Mouse (Mus musculus) lung, embryonic 15.5 days (tissue): ENCODE data around the gene Mei4. TPM values are rescaled to one million over a fixed set of nuclear protein-coding genes. Genes with fewer than 3 reads are reported as not detected.

Experiments
- ATAC-seq: fragments of 200-750 bp; cut with Nextera tagmentation; 2 replicates; pipeline ENCODE4 v1.8.0; 2017; ENCODE audit warnings: moderate number of reproducible peaks, borderline replicate concordance; ENCODE audit not compliant: low FRiP score, low TSS enrichment; ENCODE audit errors: extremely low read depth
- H3K27ac ChIP-seq: fragments of 300-500 bp; sonication (generic); 2 replicates; pipeline ENCODE4 v1.5.1; 2015; ENCODE audit warnings: moderate library complexity, mild to moderate bottlenecking, inconsistent platforms
- H3K27me3 ChIP-seq: fragments of 300-500 bp; sonication (generic); 2 replicates; pipeline ENCODE4 v1.6.1; 2015; ENCODE audit warnings: inconsistent platforms
- H3K36me3 ChIP-seq: fragments of 300-500 bp; sonication (generic); 2 replicates; pipeline ENCODE4 v1.6.1; 2015; ENCODE audit warnings: inconsistent platforms
- H3K4me1 ChIP-seq: fragments of 300-500 bp; sonication (generic); 2 replicates; pipeline ENCODE4 v1.6.1; 2015; ENCODE audit warnings: inconsistent platforms
- H3K4me2 ChIP-seq: fragments of 300-500 bp; sonication (generic); 2 replicates; pipeline ENCODE4 v1.6.1; 2015; ENCODE audit warnings: inconsistent platforms, mild to moderate bottlenecking, moderate library complexity
- H3K4me3 ChIP-seq: fragments of 300-500 bp; sonication (generic); 2 replicates; pipeline ENCODE4 v1.5.1; 2015; ENCODE audit warnings: mild to moderate bottlenecking, inconsistent platforms
- H3K9ac ChIP-seq: fragments of 300-500 bp; sonication (generic); 2 replicates; pipeline ENCODE4 v1.6.1; 2015; ENCODE audit warnings: inconsistent platforms
- H3K9me3 ChIP-seq: fragments of 300-500 bp; sonication (generic); 2 replicates; pipeline ENCODE4 v1.6.1; 2016; ENCODE audit warnings: inconsistent platforms
- WGBS: fragments of 180-500 bp; shearing (Covaris S2); methylation state at CpG from one replicate; pipeline ENCODE4 v1.1.7; 2015; 5-methylcytosine and 5-hydroxymethylcytosine counted together
- polyA plus RNA-seq: library from polyadenylated mRNA; unstranded; fragments of >200 nt; fragmentation: Nextera tagmentation; extraction: Ambion mirVana; gene quantifications from 2 replicates; pipeline ENCODE4 v1.2.1, GENCODE M21; 2015

The Mei4 gene
- 1.1 and 1.3 TPM in 2 replicates for polyA plus RNA-seq

DNA sequence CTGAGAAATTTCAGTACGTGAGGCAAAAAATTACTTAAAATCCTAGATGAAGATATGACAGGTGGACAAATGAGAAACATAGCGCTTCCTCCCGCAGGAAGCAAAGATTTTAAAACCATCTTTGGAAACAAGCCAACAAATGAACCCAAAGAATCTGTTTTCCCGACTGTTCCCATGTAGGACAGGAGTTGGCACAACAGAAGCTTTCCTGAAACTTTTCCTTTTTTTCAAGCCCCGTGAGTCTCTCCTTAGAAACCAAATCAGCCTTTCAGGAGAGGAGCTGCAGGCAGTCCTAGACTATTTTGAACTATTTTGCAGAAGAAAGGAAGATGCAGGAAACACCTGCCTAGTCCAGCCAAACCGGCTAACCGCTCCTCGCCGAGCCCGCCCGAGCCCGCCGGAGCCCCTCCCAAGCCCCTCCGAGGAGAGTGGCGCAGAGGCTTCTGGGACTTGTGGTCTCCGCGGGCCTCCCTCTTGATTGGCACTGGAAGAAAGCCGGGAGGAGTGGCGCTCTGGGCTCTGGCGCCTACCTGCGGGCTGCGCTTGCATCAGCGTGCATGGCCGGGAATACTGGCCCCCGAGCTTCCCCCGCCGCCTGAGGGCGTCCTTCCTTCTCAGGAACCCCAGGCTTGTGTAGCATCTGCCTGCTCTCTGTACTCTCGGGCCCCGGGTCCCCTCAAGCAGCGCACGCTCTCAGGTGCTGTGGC lies at the start of gene Mei4:
TSS of gene Mei4 (plus strand) at position 490 of the 707 bp plus-strand sequence.
- no peak within 1 kb of the TSS for H3K27ac ChIP-seq
- H3K4me3 ChIP-seq: peak within 1 kb of the TSS; percentile 54
- no peaks in the 10 kb centered on the region for H3K9me3 ChIP-seq
- peak; percentile 95 for ATAC-seq
- 3% methylated on average over 32 of the region's 32 CpGs for WGBS
- H3K27me3 ChIP-seq: peaks cover 15% of the 10 kb centered on the region; the same call in 1 of the 2 replicates
- no peaks in the 10 kb centered on the region for H3K4me1 ChIP-seq
- peak within 1 kb of the TSS; percentile 42 for H3K9ac ChIP-seq
- no peaks in the 10 kb centered on the region for H3K36me3 ChIP-seq
- peak within 1 kb of the TSS; percentile 90 for H3K4me2 ChIP-seq

DNA sequence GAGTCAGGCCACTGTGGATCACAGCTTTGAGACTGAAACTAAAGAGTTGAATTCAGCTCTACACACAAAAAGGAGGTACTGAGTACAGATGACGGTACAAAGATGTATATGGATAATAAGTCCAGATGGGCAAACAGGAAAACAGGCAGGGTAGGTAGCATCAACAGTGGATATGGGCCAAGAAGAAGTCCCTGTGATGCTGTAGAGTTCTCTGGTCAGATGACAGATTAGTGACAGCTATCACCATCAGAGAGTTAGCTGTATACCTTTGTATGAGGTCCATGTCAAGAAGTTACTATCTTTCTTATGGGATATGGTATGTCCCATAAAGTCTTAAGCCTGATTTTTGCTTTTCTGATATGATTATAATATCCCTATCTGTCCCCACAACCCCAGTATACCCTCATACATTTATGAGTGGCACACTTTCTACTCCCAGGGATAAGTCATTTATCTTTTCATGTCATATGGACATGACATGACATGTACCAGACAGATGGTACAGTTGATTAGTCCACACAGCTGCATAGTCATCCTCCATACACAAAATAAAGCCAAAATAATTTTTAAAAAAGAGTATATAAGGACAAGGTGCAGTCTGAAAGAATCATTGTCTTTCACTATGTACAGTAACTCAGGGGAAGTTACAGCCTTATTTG lies 43.6 kb upstream of the Mei4 start:
- Histone ChIP-seq H3K9ac (no peak overlapping the region), H3K27ac (no peak overlapping the region), H3K27me3 (no peaks in the 10 kb centered on the region), H3K4me2 (no peak overlapping the region), H3K4me3 (no peak overlapping the region), H3K36me3 (no peaks in the 10 kb centered on the region), H3K4me1 (no peaks in the 10 kb centered on the region), H3K9me3 (no peaks in the 10 kb centered on the region)
- no peak for ATAC-seq
- WGBS: 79% methylated on average over 1 of the region's 1 CpGs

DNA sequence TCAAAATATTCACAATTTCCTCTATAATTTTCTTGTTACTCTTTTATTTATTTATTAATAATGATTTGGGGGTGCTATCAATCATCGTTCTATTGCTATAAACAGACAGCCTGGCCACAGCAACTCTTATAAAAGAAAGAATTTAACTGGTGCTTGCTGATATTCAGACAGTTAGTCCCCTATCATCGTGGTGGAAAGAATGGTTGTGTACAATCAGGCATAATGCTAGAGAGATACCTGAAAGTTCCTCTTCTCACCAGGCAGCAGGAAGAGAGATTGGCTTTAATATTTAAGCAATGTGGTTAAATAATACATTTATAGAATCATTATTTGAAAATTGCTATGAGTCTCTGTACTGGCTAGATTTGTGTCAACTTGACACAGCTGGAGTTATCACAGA lies 35.9 kb upstream of the Mei4 start:
- H3K9ac ChIP-seq: no peak overlapping the region

DNA sequence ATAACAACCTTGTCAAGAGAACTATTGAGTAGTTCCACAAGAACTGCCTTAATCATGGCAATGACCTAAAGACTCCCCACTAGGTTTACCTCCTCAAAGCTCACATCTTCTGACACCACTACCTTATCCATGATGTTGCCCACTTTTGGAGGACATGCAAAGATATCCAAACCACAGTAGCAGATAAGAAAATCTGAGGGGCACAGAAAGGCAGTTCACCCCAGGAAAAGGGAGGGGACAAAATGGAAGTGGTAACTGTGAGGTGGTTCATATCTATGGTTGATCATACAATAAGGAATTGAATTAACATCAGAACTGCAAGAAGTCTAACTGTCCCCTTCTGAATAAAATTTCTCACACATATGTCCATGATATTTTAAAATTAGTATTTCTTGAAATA lies 29.4 kb upstream of the Mei4 start:
- Histone ChIP-seq H3K27ac (no peak overlapping the region), H3K4me2 (no peak overlapping the region), H3K36me3 (no peaks in the 10 kb centered on the region), H3K9ac (no peak overlapping the region), H3K9me3 (no peaks in the 10 kb centered on the region), H3K4me1 (no peaks in the 10 kb centered on the region), H3K4me3 (no peak overlapping the region), H3K27me3 (no peaks in the 10 kb centered on the region)
- no peak for ATAC-seq

More for the DNA sequence above, 35.9 kb upstream of the Mei4 start:
- Histone ChIP-seq H3K4me1 (no peaks in the 10 kb centered on the region), H3K9me3 (no peaks in the 10 kb centered on the region), H3K27ac (no peak overlapping the region), H3K4me3 (no peak overlapping the region), H3K4me2 (no peak overlapping the region), H3K36me3 (no peaks in the 10 kb centered on the region), H3K27me3 (no peaks in the 10 kb centered on the region)
- no peak for ATAC-seq
- 81% methylated on average over 2 of the region's 2 CpGs for WGBS

DNA sequence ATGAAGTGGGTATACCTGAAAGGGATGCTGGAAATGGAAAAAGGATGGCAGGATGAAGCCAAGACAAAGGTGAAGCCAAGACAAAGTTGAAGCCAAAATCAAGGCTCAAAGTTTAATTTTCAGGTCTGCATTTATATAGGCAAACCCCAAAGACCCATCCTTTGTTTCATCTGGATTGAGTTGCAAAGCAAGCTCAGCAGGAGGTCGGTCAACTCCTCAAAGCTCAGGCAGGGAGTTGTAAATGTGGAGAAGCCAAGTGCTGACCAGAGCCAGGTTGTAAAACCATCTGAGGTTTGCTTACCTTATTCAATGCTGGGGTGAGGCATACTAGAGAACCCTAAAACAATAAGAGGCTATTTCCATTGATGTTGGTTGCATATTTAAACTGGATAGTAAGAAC lies 4.6 kb upstream of the Mei4 start:
- no peak for ATAC-seq
- Histone ChIP-seq H3K4me3 (no peak overlapping the region), H3K9ac (no peak overlapping the region), H3K36me3 (no peaks in the 10 kb centered on the region), H3K4me2 (no peak overlapping the region), H3K4me1 (no peaks in the 10 kb centered on the region), H3K27me3 (peaks cover 15% of the 10 kb centered on the region; the same call in 1 of the 2 replicates), H3K27ac (no peak overlapping the region), H3K9me3 (no peaks in the 10 kb centered on the region)
- WGBS: 44% methylated on average over 1 of the region's 1 CpGs

DNA sequence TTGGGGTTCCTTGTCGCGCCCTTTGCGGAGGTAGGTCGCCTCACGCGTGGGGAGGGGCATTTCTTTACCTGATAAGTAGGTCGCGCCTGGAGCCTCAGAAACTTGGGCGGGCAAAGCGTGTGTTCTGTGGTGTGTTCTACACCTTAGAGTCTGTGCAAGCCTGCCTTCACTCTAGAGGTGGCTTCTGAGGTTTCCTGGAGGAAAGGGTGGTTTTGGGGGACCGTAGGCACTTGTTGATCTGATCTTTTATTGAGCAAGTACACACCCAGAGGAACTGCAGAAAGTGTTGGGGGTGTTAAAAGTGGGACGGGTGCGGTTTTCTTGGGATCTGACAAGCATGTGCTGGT lies 391 bp downstream of the Mei4 start:
- peak; percentile 54 for ATAC-seq

DNA sequence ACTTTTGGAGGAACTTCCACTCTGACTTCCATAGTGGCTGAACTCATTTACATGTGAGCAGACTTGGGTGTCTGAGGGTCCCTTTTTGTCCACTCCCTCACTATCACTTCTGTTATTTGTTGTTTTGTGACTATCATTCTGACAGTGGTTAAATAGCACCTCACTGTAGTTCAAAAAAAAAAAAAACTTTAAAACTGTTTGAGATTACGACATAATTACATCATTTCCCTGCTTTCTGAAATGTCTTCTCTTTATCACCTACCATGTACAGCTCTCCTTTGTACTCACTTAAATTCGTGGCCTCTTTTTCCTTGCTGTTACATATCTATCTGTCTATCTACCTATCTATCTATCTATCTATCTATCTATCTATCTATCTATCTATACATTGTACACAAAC lies 2.6 kb downstream of the Mei4 start:
- ATAC-seq: no peak
- no peak overlapping the region for H3K4me2 ChIP-seq
- H3K9me3 ChIP-seq: no peaks in the 10 kb centered on the region
- H3K27me3 ChIP-seq: peaks cover 15% of the 10 kb centered on the region; the same call in 1 of the 2 replicates
- no peak overlapping the region for H3K4me3 ChIP-seq
- no peaks in the 10 kb centered on the region for H3K4me1 ChIP-seq
- 62% methylated on average over 2 of the region's 2 CpGs for WGBS
- no peak overlapping the region for H3K9ac ChIP-seq
- H3K27ac ChIP-seq: no peak overlapping the region
- no peaks in the 10 kb centered on the region for H3K36me3 ChIP-seq

More for the DNA sequence above, 391 bp downstream of the Mei4 start:
- peak overlapping the region; percentile 90 for H3K4me2 ChIP-seq
- no peaks in the 10 kb centered on the region for H3K9me3 ChIP-seq
- no peak overlapping the region for H3K27ac ChIP-seq
- no peaks in the 10 kb centered on the region for H3K4me1 ChIP-seq
- 20% methylated on average over 13 of the region's 13 CpGs for WGBS
- H3K36me3 ChIP-seq: no peaks in the 10 kb centered on the region
- peaks cover 15% of the 10 kb centered on the region; the same call in 1 of the 2 replicates for H3K27me3 ChIP-seq
- peak overlapping the region; percentile 42 for H3K9ac ChIP-seq
- H3K4me3 ChIP-seq: peak overlapping the region; percentile 54

DNA sequence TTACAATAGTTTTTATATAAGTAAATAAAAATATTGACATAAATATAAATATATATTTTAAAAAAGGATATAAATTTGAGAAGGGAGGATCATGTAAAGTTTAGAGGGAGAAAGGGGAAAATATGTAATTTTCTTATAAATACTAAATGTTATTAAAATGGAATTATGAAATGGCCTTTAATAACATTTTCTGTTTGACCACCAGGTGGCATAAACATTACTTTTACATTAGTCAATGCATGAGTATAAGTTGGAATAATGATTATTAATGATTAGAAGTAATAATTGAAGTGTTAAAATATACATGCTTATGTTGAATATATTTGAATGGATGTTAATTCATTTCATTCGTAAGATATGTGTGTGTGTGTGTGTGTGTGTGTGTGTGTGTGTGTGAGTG lies 58.0 kb downstream of the Mei4 start:
- ATAC-seq: no peak
- Histone ChIP-seq H3K9ac (no peak overlapping the region), H3K27ac (no peak overlapping the region), H3K4me3 (no peak overlapping the region), H3K27me3 (no peaks in the 10 kb centered on the region), H3K36me3 (no peaks in the 10 kb centered on the region), H3K4me1 (no peaks in the 10 kb centered on the region), H3K4me2 (no peak overlapping the region), H3K9me3 (no peaks in the 10 kb centered on the region)
- 86% methylated on average over 1 of the region's 1 CpGs for WGBS

DNA sequence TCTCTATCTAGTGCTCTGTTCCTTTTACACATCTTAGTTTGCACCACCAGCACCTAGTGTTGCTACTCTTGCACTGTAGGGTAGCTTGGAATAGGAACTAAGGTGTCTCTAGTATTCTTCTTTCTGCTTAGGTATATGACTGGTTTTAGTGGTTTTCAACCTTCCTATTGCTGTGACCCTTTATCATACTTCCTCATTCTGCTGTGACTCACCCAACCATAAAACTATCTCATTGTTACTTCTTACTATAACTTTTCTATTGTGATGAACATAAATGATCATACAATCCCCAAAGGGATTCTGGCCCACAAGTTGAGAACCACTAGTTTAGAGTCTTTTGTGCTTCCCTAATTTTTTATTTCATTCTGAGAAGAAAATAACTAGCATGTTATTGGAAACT lies 61.3 kb downstream of the Mei4 start:
- Histone ChIP-seq H3K9ac (no peak overlapping the region), H3K4me1 (no peaks in the 10 kb centered on the region), H3K9me3 (no peaks in the 10 kb centered on the region), H3K36me3 (no peaks in the 10 kb centered on the region), H3K27ac (no peak overlapping the region), H3K4me3 (no peak overlapping the region), H3K27me3 (no peaks in the 10 kb centered on the region), H3K4me2 (no peak overlapping the region)
- ATAC-seq: no peak

DNA sequence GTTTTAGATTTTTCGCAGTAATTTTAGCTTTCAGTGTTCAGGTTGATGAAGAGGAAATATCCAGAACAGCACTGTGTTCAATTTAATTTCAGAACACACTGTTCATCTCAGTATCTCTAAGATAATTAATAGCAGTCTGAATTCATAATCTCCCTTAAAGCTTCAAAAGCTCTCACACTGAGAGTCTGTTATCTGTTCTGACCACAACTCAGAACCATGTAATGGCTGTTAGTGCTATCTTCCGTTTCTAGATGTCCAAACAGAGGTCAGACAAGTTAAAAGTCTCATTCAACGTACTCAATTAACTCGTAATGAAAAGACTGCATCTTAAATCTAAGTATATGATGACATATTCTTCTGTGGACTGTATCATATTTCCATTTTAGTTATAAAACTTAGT lies 77.1 kb downstream of the Mei4 start:
- H3K27ac ChIP-seq: no peak overlapping the region
- H3K36me3 ChIP-seq: no peaks in the 10 kb centered on the region
- ATAC-seq: no peak
- no peaks in the 10 kb centered on the region for H3K9me3 ChIP-seq
- no peak overlapping the region for H3K4me3 ChIP-seq
- H3K4me1 ChIP-seq: no peaks in the 10 kb centered on the region
- no peak overlapping the region for H3K9ac ChIP-seq
- H3K27me3 ChIP-seq: no peaks in the 10 kb centered on the region
- no peak overlapping the region for H3K4me2 ChIP-seq
- WGBS: 59% methylated on average over 4 of the region's 4 CpGs

DNA sequence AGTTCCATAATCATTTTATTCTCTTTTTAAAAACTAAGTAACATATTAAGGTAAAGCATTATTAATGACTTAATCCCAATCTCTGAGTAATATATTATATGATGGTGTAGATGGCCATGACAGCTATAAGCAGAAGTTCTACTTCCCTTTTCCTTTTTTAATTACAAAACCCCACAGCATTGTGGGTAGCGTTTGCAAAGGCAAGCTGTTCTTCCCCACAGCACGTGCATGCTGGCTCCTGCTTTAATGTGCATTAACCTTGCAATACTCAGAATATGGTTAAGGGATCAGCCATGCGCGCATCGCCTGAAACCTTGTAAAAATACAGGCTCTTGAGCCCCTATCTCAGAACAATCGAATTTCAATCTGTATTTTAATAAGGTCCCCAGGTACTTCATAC lies 82.2 kb downstream of the Mei4 start:
- Histone ChIP-seq H3K9ac (no peak overlapping the region), H3K4me2 (no peak overlapping the region), H3K4me1 (no peaks in the 10 kb centered on the region), H3K27me3 (no peaks in the 10 kb centered on the region), H3K4me3 (no peak overlapping the region), H3K27ac (no peak overlapping the region), H3K9me3 (no peaks in the 10 kb centered on the region), H3K36me3 (no peaks in the 10 kb centered on the region)
- ATAC-seq: no peak
- 81% methylated on average over 6 of the region's 6 CpGs for WGBS

DNA sequence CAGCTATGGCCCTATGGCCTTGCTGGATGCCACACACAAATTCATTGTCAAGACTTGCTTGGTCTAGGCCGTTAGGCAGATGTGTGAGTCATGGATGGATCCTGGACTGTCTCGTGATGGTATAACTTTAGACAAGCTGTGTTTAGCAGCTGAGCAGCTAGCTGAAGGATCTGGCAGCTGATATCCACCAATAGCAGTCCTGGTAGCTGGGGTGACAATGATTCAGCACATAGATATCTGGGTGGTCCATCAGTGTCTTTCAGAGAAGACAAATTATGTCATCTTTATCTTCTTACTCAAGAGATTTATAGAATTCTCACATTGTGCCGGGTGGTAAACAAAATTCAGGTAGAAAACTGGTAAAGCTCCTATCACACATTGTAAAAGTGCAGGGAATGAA lies 93.4 kb downstream of the Mei4 start:
- Histone ChIP-seq H3K9ac (no peak overlapping the region), H3K4me1 (no peaks in the 10 kb centered on the region), H3K36me3 (no peaks in the 10 kb centered on the region), H3K4me3 (no peak overlapping the region), H3K9me3 (no peaks in the 10 kb centered on the region), H3K27ac (no peak overlapping the region), H3K4me2 (no peak overlapping the region), H3K27me3 (no peaks in the 10 kb centered on the region)
- no peak for ATAC-seq
- whole genome bisulfite sequencing: 51% methylated on average over 3 of the region's 3 CpGs
